In the genomic region with DNA sequence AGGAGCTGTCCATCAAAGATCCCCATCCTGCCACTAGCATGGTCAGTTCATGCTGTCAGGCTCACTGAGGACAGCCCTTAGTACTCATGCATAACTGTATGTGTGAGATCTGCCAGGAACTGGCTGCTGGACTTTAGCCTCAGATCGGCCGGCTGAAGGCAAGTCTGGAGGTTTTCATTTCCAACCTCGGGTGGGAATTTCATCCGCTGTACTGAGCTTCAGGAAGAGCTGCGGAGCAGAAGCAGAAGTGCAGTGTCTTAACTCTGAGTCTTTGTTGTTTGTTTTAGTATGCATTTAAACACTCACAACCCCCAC, we compare ENCODE assay signal across 7 mouse cellular contexts.
DNase-seq lines count a peak whose midpoint lies in the region; ATAC-seq and TF ChIP-seq lines count a peak whose summit lies in the region.

No protein-coding gene starts in this region.

- peaks cover 7% of the 10 kb centered on the region for H3K36me3 ChIP-seq in megakaryocyte, embryonic 14.5 days (replicated peaks; ENCODE audit: low read length)
- no peaks in the 10 kb centered on the region for H3K36me3 ChIP-seq in intestine, embryonic 16.5 days (ENCODE audit: control insufficient read depth, insufficient read depth, low read length)
- H3K36me3 ChIP-seq in limb, embryonic 14.5 days (ENCODE audit: control insufficient read depth, insufficient read depth, low read length), result no peaks in the 10 kb centered on the region

- no peak overlapping the region for H3K9ac ChIP-seq in intestine, embryonic 16.5 days (ENCODE audit: low read depth, low read length)
- peak overlapping the region; percentile 38 for H3K9ac ChIP-seq in limb, embryonic 14.5 days (ENCODE audit: low read depth, low read length, severe bottlenecking)

- H3K9me3 ChIP-seq in megakaryocyte, embryonic 14.5 days, result peaks cover 7% of the 10 kb centered on the region; the same call in 1 of the 2 replicates
- H3K9me3 ChIP-seq in intestine, embryonic 16.5 days (ENCODE audit: control insufficient read depth, low read length), result no peaks in the 10 kb centered on the region
- no peaks in the 10 kb centered on the region for H3K9me3 ChIP-seq in limb, embryonic 14.5 days (ENCODE audit: control insufficient read depth, low read length)

- no peak for DNase-seq in limb, embryonic 14.5 days (ENCODE audit: low spot score)
- DNase-seq in adipocyte (ENCODE audit: low spot score), result no peak
- DNase-seq in right cerebral cortex, postnatal 25 days, result no peak
- no peak for DNase-seq in frontal cortex, adult 2 months (ENCODE audit: extremely low spot score in 1 of 2, low spot score in 1 of 2)

- H3K27me3 ChIP-seq in megakaryocyte, embryonic 14.5 days (replicated peaks), result no peaks in the 10 kb centered on the region
- no peaks in the 10 kb centered on the region for H3K27me3 ChIP-seq in intestine, embryonic 16.5 days (replicated peaks; ENCODE audit: control insufficient read depth, insufficient read depth, low read length)
- no peaks in the 10 kb centered on the region for H3K27me3 ChIP-seq in limb, embryonic 14.5 days (ENCODE audit: control insufficient read depth, insufficient read depth, low read length)

- peak overlapping the region; percentile 34 for H3K4me3 ChIP-seq in megakaryocyte, embryonic 14.5 days (replicated peaks)
- H3K4me3 ChIP-seq in intestine, embryonic 16.5 days (ENCODE audit: low read length), result no peak overlapping the region
- peak overlapping the region; percentile 16 for H3K4me3 ChIP-seq in limb, embryonic 14.5 days (replicated peaks; ENCODE audit: low read length)

- peaks cover 80% of the 10 kb centered on the region for H3K4me1 ChIP-seq in megakaryocyte, embryonic 14.5 days
- H3K4me1 ChIP-seq in intestine, embryonic 16.5 days (ENCODE audit: control insufficient read depth, insufficient read depth, low read length), result peaks cover 17% of the 10 kb centered on the region
- H3K4me1 ChIP-seq in limb, embryonic 14.5 days (ENCODE audit: control insufficient read depth, insufficient read depth, low read length), result peaks cover 33% of the 10 kb centered on the region

- no peak for TF ChIP-seq POLR2A in limb, embryonic 14.5 days (IDR thresholded peaks at IDR 0.05; ENCODE audit: borderline replicate concordance, extremely low read depth, insufficient read depth, insufficient read length)

- 5% methylated on average over 5 of the region's 5 CpGs for WGBS in intestine, embryonic 16.5 days
- WGBS in limb, embryonic 14.5 days, result 3% methylated on average over 5 of the region's 5 CpGs

- H3K27ac ChIP-seq in intestine, embryonic 16.5 days (ENCODE audit: low read length), result peak overlapping the region; percentile 55; the same call in 1 of the 2 replicates
- H3K27ac ChIP-seq in limb, embryonic 14.5 days (replicated peaks; ENCODE audit: low read depth, low read length), result peak overlapping the region; percentile 89

- ATAC-seq in megakaryocyte, adult 5-6 weeks (ENCODE audit: poor library complexity, severe bottlenecking), result no peak
- peak; percentile 76 for ATAC-seq in intestine, embryonic 16.5 days
- ATAC-seq in limb, embryonic 14.5 days (ENCODE audit: low FRiP score, low read depth), result 0 out of 2 replicates have a peak, but pooled peaks have one; percentile 28

- H3K4me2 ChIP-seq in intestine, embryonic 16.5 days (ENCODE audit: low read depth, low read length), result peak overlapping the region; percentile 7; the same call in 1 of the 2 replicates
- peak overlapping the region; percentile 46 for H3K4me2 ChIP-seq in limb, embryonic 14.5 days (replicated peaks; ENCODE audit: low read depth, low read length, severe bottlenecking)
